Mouse (Mus musculus): ENCODE results near the gene Sympk. TPM values are rescaled to one million over a fixed set of nuclear protein-coding genes. Genes with fewer than 3 reads are reported as not detected.

The Sympk gene
- total and polyA plus RNA-seq, 3 experiments: 122 to 226 TPM; not detected in 1

GRCm38 (mm10) chr7:19014452-19014851 is 9.7 kb upstream of the Sympk start:
- H3K4me1 ChIP-seq (ENCODE audit: control insufficient read depth in 1 of 2, insufficient read depth in 2 of 2, low read length in 2 of 2): no peaks in the 10 kb centered on the region
- H3K9me3 ChIP-seq (replicated peaks; ENCODE audit: insufficient read depth, low read length): no peaks in the 10 kb centered on the region
- H3K27me3 ChIP-seq (ENCODE audit: control insufficient read depth in 1 of 2, insufficient read depth in 2 of 2, low read length in 2 of 2): peaks cover 1 to 2% of the 10 kb centered on the region in 2 experiments; a peak in 2 of 4 replicates
- no peak overlapping the region for H3K4me3 ChIP-seq (ENCODE audit: control insufficient read depth in 1 of 2, insufficient read depth in 1 of 2, low read depth in 2 of 2, low read length in 2 of 2)
- no peak overlapping the region for H3K27ac ChIP-seq (ENCODE audit: control insufficient read depth, low read depth, low read length)
- no peak overlapping the region for H3K9ac ChIP-seq (ENCODE audit: control insufficient read depth, low read depth, low read length, poor library complexity, severe bottlenecking)
- no peak for DNase-seq (ENCODE audit: low read depth, low spot score)
- H3K36me3 ChIP-seq (ENCODE audit: control insufficient read depth in 1 of 2, insufficient read depth in 2 of 2, low read length in 2 of 2): no peaks in the 10 kb centered on the region
- no peaks in the 10 kb centered on the region for H3K79me2 ChIP-seq (ENCODE audit: control insufficient read depth, insufficient read depth, low read length, poor library complexity)
- TF ChIP-seq E2F4 (IDR thresholded peaks at IDR 0.05; ENCODE audit: borderline replicate concordance, low read depth, low read length) (no peak), POLR2AphosphoS5 (IDR thresholded peaks at IDR 0.05; ENCODE audit: borderline replicate concordance, low read depth, low read length) (no peak), CTCF (IDR thresholded peaks at IDR 0.05 in 2 of 3, conservative IDR thresholded peaks at IDR 0.05 in 1 of 3; ENCODE audit: control insufficient read depth in 1 of 3, insufficient read depth in 1 of 3, low read depth in 2 of 3, low read length in 3 of 3, poor library complexity in 1 of 3, severe bottlenecking in 1 of 3) (no peak), CHD1 (IDR thresholded peaks at IDR 0.05; ENCODE audit: low read depth, low read length) (no peak), MYB (IDR thresholded peaks at IDR 0.05; ENCODE audit: low read depth, low read length) (no peak), TBP (IDR thresholded peaks at IDR 0.05; ENCODE audit: low read depth, low read length) (no peak), ZKSCAN1 (IDR thresholded peaks at IDR 0.05; ENCODE audit: low read depth, low read length) (no peak), MXI1 (IDR thresholded peaks at IDR 0.05; ENCODE audit: low read depth, low read length) (no peak), USF1 (IDR thresholded peaks at IDR 0.05; ENCODE audit: low read depth, low read length) (no peak), ETS1 (IDR thresholded peaks at IDR 0.05; ENCODE audit: low read depth, low read length) (no peak), POLR2A (IDR thresholded peaks at IDR 0.05; ENCODE audit: control insufficient read depth in 1 of 2, insufficient read depth in 1 of 2, low read depth in 1 of 2, low read length in 2 of 2, poor library complexity in 1 of 2) (no peak), ZMIZ1 (IDR thresholded peaks at IDR 0.05; ENCODE audit: low read depth, low read length) (no peak), SIN3A (IDR thresholded peaks at IDR 0.05; ENCODE audit: low read length) (no peak), EP300 (IDR thresholded peaks at IDR 0.05; ENCODE audit: low read depth in 1 of 2, low read length in 2 of 2) (no peak), TAL1 (IDR thresholded peaks at IDR 0.05; ENCODE audit: low read length) (no peak), CHD2 (IDR thresholded peaks at IDR 0.05; ENCODE audit: low read length) (no peak), ZC3H11A (IDR thresholded peaks at IDR 0.05; ENCODE audit: low read depth, low read length) (no peak)

GRCm38 (mm10) chr7:19016042-19016441 is 8.1 kb upstream of the Sympk start:
- no peaks in the 10 kb centered on the region for H3K79me2 ChIP-seq (ENCODE audit: control insufficient read depth, insufficient read depth, low read length, poor library complexity)
- no peaks in the 10 kb centered on the region for H3K4me1 ChIP-seq (ENCODE audit: control insufficient read depth in 1 of 2, insufficient read depth in 2 of 2, low read length in 2 of 2)
- DNase-seq (ENCODE audit: low read depth, low spot score): no peak
- TF ChIP-seq JUND (IDR thresholded peaks at IDR 0.05; ENCODE audit: low read depth, low read length) (no peak), KAT2A (conservative IDR thresholded peaks at IDR 0.05; ENCODE audit: low read depth, low read length) (no peak), POLR2AphosphoS5 (IDR thresholded peaks at IDR 0.05; ENCODE audit: borderline replicate concordance, low read depth, low read length) (no peak), SMC3 (IDR thresholded peaks at IDR 0.05; ENCODE audit: low read depth, low read length) (no peak), ELF1 (IDR thresholded peaks at IDR 0.05; ENCODE audit: low read depth, low read length) (no peak), UBTF (IDR thresholded peaks at IDR 0.05; ENCODE audit: borderline replicate concordance, insufficient read depth, low read depth, low read length) (no peak), NELFE (IDR thresholded peaks at IDR 0.05; ENCODE audit: low read depth, low read length) (no peak), GABPA (IDR thresholded peaks at IDR 0.05; ENCODE audit: low read depth, low read length) (no peak), MAFK (IDR thresholded peaks at IDR 0.05; ENCODE audit: borderline replicate concordance, low read depth, low read length) (no peak), MYB (IDR thresholded peaks at IDR 0.05; ENCODE audit: low read depth, low read length) (no peak), ZKSCAN1 (IDR thresholded peaks at IDR 0.05; ENCODE audit: low read depth, low read length) (no peak), USF2 (IDR thresholded peaks at IDR 0.05; ENCODE audit: borderline replicate concordance in 1 of 2, insufficient read depth in 1 of 2, low read depth in 1 of 2, low read length in 2 of 2) (no peak)
- H3K36me3 ChIP-seq (ENCODE audit: control insufficient read depth in 1 of 2, insufficient read depth in 2 of 2, low read length in 2 of 2): no peaks in the 10 kb centered on the region
- H3K9ac ChIP-seq (ENCODE audit: control insufficient read depth, low read depth, low read length, poor library complexity, severe bottlenecking): no peak overlapping the region
- no peaks in the 10 kb centered on the region for H3K9me3 ChIP-seq (replicated peaks; ENCODE audit: insufficient read depth, low read length)
- H3K27me3 ChIP-seq (ENCODE audit: control insufficient read depth in 1 of 2, insufficient read depth in 2 of 2, low read length in 2 of 2): peaks cover 1 to 2% of the 10 kb centered on the region in 2 experiments; a peak in 3 of 4 replicates
- H3K4me3 ChIP-seq (ENCODE audit: control insufficient read depth in 1 of 2, insufficient read depth in 1 of 2, low read depth in 2 of 2, low read length in 2 of 2): no peak overlapping the region
- no peak overlapping the region for H3K27ac ChIP-seq (ENCODE audit: control insufficient read depth, low read depth, low read length)

Measured in MEL (cell line).